Mouse (Mus musculus) cerebellum, adult 2 months (tissue): ENCODE data around the gene Agbl1.

ENCODE experiments used
- CTCF ChIP-seq: fragments of 200-500 bp; IDR thresholded peaks from 2 replicates; pipeline ENCODE4 v1.5.1; 2011; ENCODE audit warnings: low read depth, mild to moderate bottlenecking, control low read depth, low read length, moderate library complexity, borderline replicate concordance; ENCODE audit not compliant: insufficient read depth
- POLR2A ChIP-seq: fragments of 200-500 bp; IDR thresholded peaks from 2 replicates; pipeline ENCODE4 v1.6.1; 2011; ENCODE audit warnings: low read length, control low read depth, borderline replicate concordance; ENCODE audit not compliant: insufficient read depth

GRCm38 (mm10) chr7:77129045-77129444 is 899.4 kb downstream of the Agbl1 start:
- TF ChIP-seq CTCF (no peak), POLR2A (no peak)
